Mouse (Mus musculus): ENCODE results near the gene Agap1. TPM values are rescaled to one million over a fixed set of nuclear protein-coding genes. Genes with fewer than 3 reads are reported as not detected.

Gene Agap1
- polyA plus RNA-seq, 1 experiment from 2014 or later = 89.6 TPM

- H3K9ac ChIP-seq (replicated peaks; ENCODE audit: low read length) = no peak overlapping the region
- peaks cover 18% of the 10 kb centered on the region for H3K36me3 ChIP-seq (ENCODE audit: control insufficient read depth, insufficient read depth, low read length)
- no peak overlapping the region for H3K27ac ChIP-seq (replicated peaks; ENCODE audit: low read depth, low read length)
- no peaks in the 10 kb centered on the region for H3K9me3 ChIP-seq (ENCODE audit: control insufficient read depth, low read length)
- 93% methylated on average over 6 of the region's 6 CpGs for WGBS
- H3K4me2 ChIP-seq (ENCODE audit: low read length) = no peak overlapping the region
- H3K27me3 ChIP-seq (ENCODE audit: control insufficient read depth, insufficient read depth, low read length) = no peaks in the 10 kb centered on the region
- H3K4me1 ChIP-seq (ENCODE audit: control insufficient read depth, insufficient read depth, low read length) = no peaks in the 10 kb centered on the region
- DNase-seq (no peak), ATAC-seq (ENCODE audit: low FRiP score, low TSS enrichment) (no peak)
- H3K4me3 ChIP-seq (replicated peaks; ENCODE audit: low read depth, low read length) = no peak overlapping the region
These were observed 161.9 kb downstream of the Agap1 start for GRCm38 (mm10) chr1:89616556-89616955.

GRCm38 (mm10) chr1:89617336-89617735 is 162.7 kb downstream of the Agap1 start:
- no peak for ATAC-seq (ENCODE audit: low FRiP score, low TSS enrichment)
- Histone ChIP-seq H3K9ac (replicated peaks; ENCODE audit: low read length) (no peak overlapping the region), H3K4me2 (ENCODE audit: low read length) (no peak overlapping the region), H3K36me3 (ENCODE audit: control insufficient read depth, insufficient read depth, low read length) (peaks cover 17% of the 10 kb centered on the region; the same call in 1 of the 2 replicates), H3K9me3 (ENCODE audit: control insufficient read depth, low read length) (no peaks in the 10 kb centered on the region), H3K27ac (replicated peaks; ENCODE audit: low read depth, low read length) (no peak overlapping the region), H3K27me3 (ENCODE audit: control insufficient read depth, insufficient read depth, low read length) (no peaks in the 10 kb centered on the region), H3K4me3 (replicated peaks; ENCODE audit: low read depth, low read length) (no peak overlapping the region), H3K4me1 (ENCODE audit: control insufficient read depth, insufficient read depth, low read length) (no peaks in the 10 kb centered on the region)
- no peak for DNase-seq
- WGBS = 94% methylated on average over 9 of the region's 9 CpGs

DNA sequence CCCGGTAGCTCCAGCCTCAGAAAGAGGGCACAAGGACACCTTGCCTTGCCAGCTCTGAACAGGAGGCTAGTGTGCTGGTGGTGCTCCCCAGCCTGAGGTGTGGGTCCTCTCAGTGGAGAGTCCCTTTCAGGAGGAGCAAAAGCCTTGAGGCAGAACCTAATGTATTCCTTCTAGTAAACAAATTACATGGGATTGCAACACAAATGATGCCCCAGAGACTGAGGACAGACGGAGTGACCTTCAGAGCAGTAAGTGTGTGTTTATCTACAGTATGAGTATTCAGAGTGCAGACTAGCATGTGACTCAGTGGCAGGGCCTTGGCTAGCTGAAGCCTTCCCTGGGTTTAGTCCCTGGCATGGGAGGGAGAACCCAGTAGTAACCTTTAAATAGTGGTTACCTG is 165.4 kb downstream of the Agap1 start:
- Histone ChIP-seq H3K4me2 (ENCODE audit: low read length) (no peak overlapping the region), H3K9me3 (ENCODE audit: control insufficient read depth, low read length) (no peaks in the 10 kb centered on the region), H3K9ac (replicated peaks; ENCODE audit: low read length) (no peak overlapping the region), H3K4me3 (replicated peaks; ENCODE audit: low read depth, low read length) (no peak overlapping the region), H3K27ac (replicated peaks; ENCODE audit: low read depth, low read length) (no peak overlapping the region), H3K27me3 (ENCODE audit: control insufficient read depth, insufficient read depth, low read length) (no peaks in the 10 kb centered on the region), H3K4me1 (ENCODE audit: control insufficient read depth, insufficient read depth, low read length) (no peaks in the 10 kb centered on the region), H3K36me3 (ENCODE audit: control insufficient read depth, insufficient read depth, low read length) (peaks cover 15% of the 10 kb centered on the region; the same call in 1 of the 2 replicates)
- WGBS = 73% methylated on average over 2 of the region's 2 CpGs
- ATAC-seq (ENCODE audit: low FRiP score, low TSS enrichment) = no peak
- DNase-seq = no peak

GRCm38 (mm10) chr1:89621014-89621791 is 166.6 kb downstream of the Agap1 start:
- DNase-seq (no peak), ATAC-seq (ENCODE audit: low FRiP score, low TSS enrichment) (no peak)
- Histone ChIP-seq H3K27me3 (ENCODE audit: control insufficient read depth, insufficient read depth, low read length) (no peaks in the 10 kb centered on the region), H3K4me3 (replicated peaks; ENCODE audit: low read depth, low read length) (no peak overlapping the region), H3K4me1 (ENCODE audit: control insufficient read depth, insufficient read depth, low read length) (no peaks in the 10 kb centered on the region), H3K4me2 (ENCODE audit: low read length) (no peak overlapping the region), H3K9ac (replicated peaks; ENCODE audit: low read length) (no peak overlapping the region), H3K9me3 (ENCODE audit: control insufficient read depth, low read length) (no peaks in the 10 kb centered on the region), H3K27ac (replicated peaks; ENCODE audit: low read depth, low read length) (no peak overlapping the region), H3K36me3 (ENCODE audit: control insufficient read depth, insufficient read depth, low read length) (peaks cover 14% of the 10 kb centered on the region; the same call in 1 of the 2 replicates)
- 69% methylated on average over 8 of the region's 8 CpGs for WGBS

DNA sequence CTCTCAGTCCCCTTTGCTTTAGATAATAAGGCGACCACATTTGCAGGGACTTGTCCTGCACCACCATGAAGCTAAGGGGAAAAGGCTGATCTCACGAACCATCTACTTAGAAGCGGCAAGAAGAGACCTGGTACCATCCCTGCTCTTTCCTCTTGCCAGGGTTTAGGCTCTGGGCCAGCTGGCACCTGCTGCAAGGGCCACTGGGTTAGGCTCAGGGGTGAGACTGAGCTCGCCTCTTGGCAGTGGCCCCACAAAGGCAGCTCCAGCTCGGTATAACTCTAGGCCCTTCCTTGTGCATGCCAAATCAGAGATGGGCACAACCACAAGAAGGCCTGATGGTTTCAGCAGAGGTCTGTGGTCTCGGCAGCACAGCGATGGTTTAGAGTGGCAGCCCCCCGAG is 167.3 kb downstream of the Agap1 start:
- H3K4me2 ChIP-seq (ENCODE audit: low read length) = no peak overlapping the region
- no peak overlapping the region for H3K27ac ChIP-seq (replicated peaks; ENCODE audit: low read depth, low read length)
- 0 out of 2 replicates have a peak, but pooled peaks cover 4% of the 10 kb centered on the region for H3K4me1 ChIP-seq (ENCODE audit: control insufficient read depth, insufficient read depth, low read length)
- no peak overlapping the region for H3K4me3 ChIP-seq (replicated peaks; ENCODE audit: low read depth, low read length)
- no peaks in the 10 kb centered on the region for H3K27me3 ChIP-seq (ENCODE audit: control insufficient read depth, insufficient read depth, low read length)
- no peaks in the 10 kb centered on the region for H3K9me3 ChIP-seq (ENCODE audit: control insufficient read depth, low read length)
- no peak for DNase-seq
- no peak overlapping the region for H3K9ac ChIP-seq (replicated peaks; ENCODE audit: low read length)
- 81% methylated on average over 8 of the region's 8 CpGs for WGBS
- ATAC-seq (ENCODE audit: low FRiP score, low TSS enrichment) = no peak
- peaks cover 13% of the 10 kb centered on the region; the same call in 1 of the 2 replicates for H3K36me3 ChIP-seq (ENCODE audit: control insufficient read depth, insufficient read depth, low read length)

DNA sequence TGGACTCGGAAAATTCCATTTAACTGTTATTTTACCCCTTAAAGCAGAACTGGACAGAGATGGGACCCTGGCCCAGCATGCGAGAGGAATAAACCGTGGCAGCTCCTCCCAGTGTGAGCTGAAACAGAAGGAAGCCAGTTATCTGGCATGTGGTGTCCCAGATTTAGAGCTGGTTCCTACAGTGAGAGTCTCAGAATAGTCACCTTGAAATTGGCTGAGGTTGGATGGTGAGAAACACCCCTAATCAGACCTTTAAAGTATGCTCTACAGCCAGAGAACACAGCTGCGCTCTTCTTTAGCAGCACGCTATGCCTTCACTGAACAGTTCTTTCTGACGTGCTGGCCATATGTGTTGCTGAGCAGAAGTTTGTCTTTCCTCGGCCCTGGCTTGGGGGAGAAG is 168.2 kb downstream of the Agap1 start:
- H3K4me2 ChIP-seq (ENCODE audit: low read length) = no peak overlapping the region
- DNase-seq (no peak), ATAC-seq (ENCODE audit: low FRiP score, low TSS enrichment) (no peak)
- no peak overlapping the region for H3K4me3 ChIP-seq (replicated peaks; ENCODE audit: low read depth, low read length)
- no peak overlapping the region for H3K27ac ChIP-seq (replicated peaks; ENCODE audit: low read depth, low read length)
- no peaks in the 10 kb centered on the region for H3K9me3 ChIP-seq (ENCODE audit: control insufficient read depth, low read length)
- H3K27me3 ChIP-seq (ENCODE audit: control insufficient read depth, insufficient read depth, low read length) = no peaks in the 10 kb centered on the region
- peaks cover 11% of the 10 kb centered on the region; the same call in 1 of the 2 replicates for H3K36me3 ChIP-seq (ENCODE audit: control insufficient read depth, insufficient read depth, low read length)
- H3K4me1 ChIP-seq (ENCODE audit: control insufficient read depth, insufficient read depth, low read length) = 0 out of 2 replicates have a peak, but pooled peaks cover 7% of the 10 kb centered on the region
- H3K9ac ChIP-seq (replicated peaks; ENCODE audit: low read length) = no peak overlapping the region
- WGBS = 88% methylated on average over 7 of the region's 7 CpGs

- no peak overlapping the region for H3K4me2 ChIP-seq (ENCODE audit: low read length)
- ATAC-seq (ENCODE audit: low FRiP score, low TSS enrichment) = no peak
These were observed 170.7 kb downstream of the Agap1 start for GRCm38 (mm10) chr1:89625312-89625711.

GRCm38 (mm10) chr1:89625967-89626366 is 171.4 kb downstream of the Agap1 start:
- H3K27ac ChIP-seq (replicated peaks; ENCODE audit: low read depth, low read length) = no peak overlapping the region
- DNase-seq (no peak), ATAC-seq (ENCODE audit: low FRiP score, low TSS enrichment) (no peak)
- H3K27me3 ChIP-seq (ENCODE audit: control insufficient read depth, insufficient read depth, low read length) = no peaks in the 10 kb centered on the region
- H3K4me2 ChIP-seq (ENCODE audit: low read length) = no peak overlapping the region
- no peaks in the 10 kb centered on the region for H3K9me3 ChIP-seq (ENCODE audit: control insufficient read depth, low read length)
- H3K4me1 ChIP-seq (ENCODE audit: control insufficient read depth, insufficient read depth, low read length) = 0 out of 2 replicates have a peak, but pooled peaks cover 7% of the 10 kb centered on the region
- no peak overlapping the region for H3K4me3 ChIP-seq (replicated peaks; ENCODE audit: low read depth, low read length)
- no peak overlapping the region for H3K9ac ChIP-seq (replicated peaks; ENCODE audit: low read length)
- peaks cover 38% of the 10 kb centered on the region for H3K36me3 ChIP-seq (ENCODE audit: control insufficient read depth, insufficient read depth, low read length)
- 94% methylated on average over 7 of the region's 7 CpGs for WGBS

More at GRCm38 (mm10) chr1:89625312-89625711, 170.7 kb downstream of the Agap1 start:
- H3K4me1 ChIP-seq (ENCODE audit: control insufficient read depth, insufficient read depth, low read length) = 0 out of 2 replicates have a peak, but pooled peaks cover 7% of the 10 kb centered on the region
- H3K9me3 ChIP-seq (ENCODE audit: control insufficient read depth, low read length) = no peaks in the 10 kb centered on the region
- H3K27ac ChIP-seq (replicated peaks; ENCODE audit: low read depth, low read length) = no peak overlapping the region
- H3K27me3 ChIP-seq (ENCODE audit: control insufficient read depth, insufficient read depth, low read length) = no peaks in the 10 kb centered on the region
- H3K4me3 ChIP-seq (replicated peaks; ENCODE audit: low read depth, low read length) = no peak overlapping the region
- no peak for DNase-seq
- 90% methylated on average over 4 of the region's 4 CpGs for WGBS
- peaks cover 32% of the 10 kb centered on the region for H3K36me3 ChIP-seq (ENCODE audit: control insufficient read depth, insufficient read depth, low read length)
- H3K9ac ChIP-seq (replicated peaks; ENCODE audit: low read length) = no peak overlapping the region

GRCm38 (mm10) chr1:89626940-89627339 is 172.3 kb downstream of the Agap1 start:
- no peak overlapping the region for H3K4me3 ChIP-seq (replicated peaks; ENCODE audit: low read depth, low read length)
- H3K4me1 ChIP-seq (ENCODE audit: control insufficient read depth, insufficient read depth, low read length) = 0 out of 2 replicates have a peak, but pooled peaks cover 7% of the 10 kb centered on the region
- H3K9ac ChIP-seq (replicated peaks; ENCODE audit: low read length) = no peak overlapping the region
- 66% methylated on average over 10 of the region's 10 CpGs for WGBS
- 0 out of 2 replicates have a peak overlapping the region, but pooled peaks have one; percentile 20 for H3K27ac ChIP-seq (replicated peaks; ENCODE audit: low read depth, low read length)
- DNase-seq (no peak), ATAC-seq (ENCODE audit: low FRiP score, low TSS enrichment) (no peak)
- no peaks in the 10 kb centered on the region for H3K9me3 ChIP-seq (ENCODE audit: control insufficient read depth, low read length)
- H3K4me2 ChIP-seq (ENCODE audit: low read length) = no peak overlapping the region
- H3K36me3 ChIP-seq (ENCODE audit: control insufficient read depth, insufficient read depth, low read length) = peaks cover 37% of the 10 kb centered on the region
- no peaks in the 10 kb centered on the region for H3K27me3 ChIP-seq (ENCODE audit: control insufficient read depth, insufficient read depth, low read length)

Data from midbrain, embryonic 14.5 days (tissue).